Mouse (Mus musculus) induced T-regulatory cell, adult 2 months (primary cell): Measurements from ENCODE around the gene Ovol2.

ENCODE experiments used
- DNase-seq: peaks from one replicate; pipeline ENCODE4 v3.0.0-alpha.2; 2012; ENCODE audit warnings: low read depth

The Ovol2 gene

DNA sequence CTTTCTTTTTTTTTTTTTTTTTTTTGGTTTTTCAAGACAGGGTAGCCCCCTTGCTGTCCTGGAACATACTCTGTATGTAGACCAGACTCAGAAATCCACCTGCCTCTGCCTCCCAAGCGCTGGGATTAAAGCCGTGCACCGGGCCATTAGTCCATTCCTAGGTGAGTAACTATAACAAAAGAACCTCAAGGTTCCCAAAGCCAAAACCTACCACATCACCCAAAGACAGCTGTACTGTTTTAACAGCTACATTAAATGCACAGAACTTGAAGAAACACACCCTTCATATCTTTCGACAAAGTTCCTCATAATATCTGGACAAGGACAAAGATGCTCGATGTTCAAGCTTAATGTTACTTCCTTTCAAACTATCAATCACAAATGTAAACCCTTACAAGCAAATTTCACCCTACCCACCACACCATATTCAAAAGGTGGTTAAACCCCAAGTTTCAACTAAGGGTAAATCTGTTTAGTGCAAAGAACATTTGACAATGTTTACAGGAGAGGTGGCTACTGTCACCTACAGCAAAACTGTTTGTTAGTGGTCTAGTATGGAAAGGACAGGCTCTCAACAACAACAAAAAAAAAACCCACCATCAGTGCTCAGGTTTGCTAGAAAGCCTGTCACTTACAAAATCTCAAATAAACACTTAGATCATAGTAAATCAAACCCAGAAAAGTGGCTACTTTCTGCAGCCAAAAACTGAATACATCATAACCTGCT lies 64.8 kb downstream of the Ovol2 start:
- DNase-seq: no peak

DNA sequence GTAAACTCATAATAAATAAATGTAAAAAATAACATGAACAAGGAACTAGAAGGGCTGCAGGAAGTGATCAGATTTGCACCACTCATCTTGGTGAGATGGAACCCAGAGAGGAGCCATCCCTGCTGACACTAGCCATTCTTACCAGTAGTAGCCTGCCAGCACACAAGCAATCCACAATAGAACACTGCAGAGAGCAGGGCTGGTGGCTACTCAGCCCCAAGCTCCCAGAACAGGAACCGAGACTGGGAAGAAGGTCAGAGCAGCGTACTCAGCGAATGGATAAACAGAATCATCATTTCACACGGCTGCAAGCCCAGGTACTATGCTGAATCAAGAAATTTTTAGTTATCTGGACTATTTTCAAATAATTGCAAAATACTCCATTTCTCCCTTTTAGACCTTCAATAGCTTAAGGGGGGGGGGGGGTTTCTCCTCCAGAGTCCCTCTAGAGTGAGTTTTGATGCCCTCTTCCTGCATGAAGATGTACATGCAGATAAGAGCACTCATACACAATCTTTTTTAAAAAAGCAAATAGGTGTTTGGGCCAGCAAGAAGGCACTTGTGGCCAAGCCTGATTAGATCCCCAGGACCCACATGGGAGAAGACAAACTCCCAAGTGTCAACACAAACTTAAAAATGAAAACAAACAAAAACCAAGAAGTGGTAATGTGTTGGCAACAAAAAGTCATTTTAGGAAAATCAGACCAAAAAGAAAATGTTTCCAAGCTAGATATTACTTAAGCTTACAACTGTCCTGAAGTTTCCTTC lies 65.8 kb downstream of the Ovol2 start:
- DNase-seq: peak; percentile 46

DNA sequence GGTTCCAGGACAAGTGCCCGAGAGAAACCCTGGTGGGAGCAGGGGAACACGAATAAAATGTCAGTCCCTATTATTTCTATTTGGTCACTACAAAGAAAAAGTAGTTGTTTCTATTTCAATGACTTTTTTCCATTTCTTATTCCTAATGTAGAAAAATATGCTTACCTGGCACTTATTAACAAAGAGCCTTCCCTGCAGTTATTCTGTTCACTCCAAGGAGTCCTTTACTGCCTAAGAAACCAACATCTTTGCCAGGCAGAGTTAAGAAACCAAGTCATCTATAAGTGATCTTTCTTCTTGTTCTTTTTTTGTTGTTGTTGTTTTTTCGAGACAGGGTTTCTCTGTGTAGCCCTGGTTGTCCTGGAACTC lies 66.8 kb downstream of the Ovol2 start:
- DNase-seq: no peak

DNA sequence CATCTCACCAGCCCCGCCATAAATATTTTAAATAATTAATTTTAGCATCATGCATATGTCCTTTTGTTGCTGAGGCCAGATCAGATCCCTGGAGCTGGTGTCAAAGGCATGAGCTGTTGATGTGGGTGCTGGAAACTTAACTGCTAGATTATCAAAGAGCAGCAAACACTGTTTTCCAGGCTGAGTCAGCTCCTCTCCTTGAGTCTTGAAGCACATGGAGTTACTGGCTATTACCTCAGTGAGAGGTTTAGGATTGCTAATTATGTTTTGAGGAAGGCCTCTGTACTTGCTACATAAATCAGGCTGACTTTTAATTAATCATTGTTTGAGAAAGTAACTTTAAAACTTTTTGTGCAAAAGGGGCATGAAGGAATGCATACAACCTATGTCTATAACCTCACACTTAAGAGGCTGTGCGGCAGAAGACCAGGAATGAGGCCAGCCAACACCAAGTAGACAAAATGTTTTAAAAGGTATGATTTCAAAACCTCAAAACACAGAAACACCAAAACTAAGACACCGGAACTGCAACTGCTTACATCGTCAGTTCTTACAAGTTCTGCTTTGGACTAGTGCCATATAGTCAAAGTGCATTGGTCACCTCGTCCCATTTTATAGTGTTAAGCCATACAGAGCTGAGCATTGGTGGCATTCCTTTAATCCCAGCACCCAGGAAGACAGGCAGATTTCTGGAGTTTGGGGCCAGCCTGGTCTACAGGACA lies 67.4 kb downstream of the Ovol2 start:
- DNase-seq: peak; percentile 54

DNA sequence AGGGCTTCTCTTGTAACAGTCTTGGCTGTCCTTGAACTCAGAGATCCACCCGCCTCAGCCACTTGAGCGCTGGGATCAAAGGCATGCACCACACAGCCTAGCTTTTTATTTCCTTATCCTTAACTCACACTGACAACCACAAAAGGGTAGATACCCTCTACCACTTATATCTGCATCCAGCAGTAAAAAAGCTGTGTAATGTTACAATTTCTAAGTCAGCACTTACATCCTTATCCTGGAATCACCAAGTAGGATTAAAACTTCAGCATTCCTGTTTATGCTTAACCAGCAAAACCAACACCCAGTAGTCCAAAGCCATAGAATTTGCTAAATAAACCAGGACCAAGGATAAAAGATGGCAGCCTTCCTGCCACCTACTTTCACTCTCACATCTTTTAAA lies 69.1 kb downstream of the Ovol2 start:
- no peak for DNase-seq
